Mouse (Mus musculus): ENCODE data around the gene Zswim8. TPM values are rescaled to one million over a fixed set of nuclear protein-coding genes. Genes with fewer than 3 reads are reported as not detected.

Zswim8 gene
- polyA plus RNA-seq, 1 experiment from 2014 or later: 33.1 TPM

DNA sequence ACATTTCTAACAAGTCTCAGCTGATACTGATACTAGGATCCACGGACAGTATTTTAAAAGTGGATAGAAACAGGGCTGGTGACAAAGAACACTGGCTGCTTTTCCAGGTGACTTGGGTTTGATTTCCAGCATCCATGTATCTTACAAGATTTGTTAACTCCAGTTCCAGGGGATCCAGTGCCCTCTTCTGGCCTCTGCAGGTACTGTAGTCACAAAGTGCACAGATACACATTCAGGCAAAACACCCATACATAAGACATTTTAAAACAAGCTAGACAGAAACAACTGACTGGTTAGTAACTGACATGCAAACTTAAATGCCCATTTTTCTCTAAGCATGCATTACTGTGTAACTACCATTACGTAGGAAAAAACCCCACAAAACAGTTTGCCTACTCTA is 34.4 kb upstream of the Zswim8 start:
- Histone ChIP-seq H3K9me3 (no peaks in the 10 kb centered on the region), H3K4me3 (peak overlapping the region; percentile 81; the same call in 1 of the 2 replicates), H3K36me3 (peaks cover 35% of the 10 kb centered on the region), H3K27ac (peak overlapping the region; percentile 95; the same call in 1 of the 2 replicates), H3K27me3 (ENCODE audit: insufficient read depth, poor library complexity, severe bottlenecking) (no peaks in the 10 kb centered on the region; the same call in 1 of the 2 replicates), H3K4me1 (peaks cover 21% of the 10 kb centered on the region)
- no peak for DNase-seq (ENCODE audit: low spot score)
- 88% methylated on average over 2 of the region's 2 CpGs for WGBS

DNA sequence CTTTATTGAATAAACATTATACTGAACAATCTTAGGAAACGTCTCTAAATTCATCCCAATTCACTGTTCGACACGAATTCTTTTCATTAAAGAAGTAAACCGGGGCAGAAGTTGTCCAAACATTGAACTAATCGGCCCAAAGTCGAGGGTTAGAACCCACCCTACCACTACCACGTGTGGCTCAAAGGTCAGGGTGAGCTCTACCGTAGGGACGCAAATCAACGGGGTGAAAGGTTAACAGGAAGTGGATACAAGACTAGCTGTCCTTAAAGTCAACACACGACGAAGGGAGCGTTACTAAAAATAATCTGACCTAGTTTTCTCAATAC is 33.7 kb upstream of the Zswim8 start:
- Histone ChIP-seq H3K27ac (peak overlapping the region; percentile 95), H3K36me3 (peaks cover 42% of the 10 kb centered on the region), H3K9me3 (no peaks in the 10 kb centered on the region), H3K27me3 (ENCODE audit: insufficient read depth, poor library complexity, severe bottlenecking) (no peaks in the 10 kb centered on the region), H3K4me1 (peaks cover 17% of the 10 kb centered on the region; the same call in 1 of the 2 replicates), H3K4me3 (peak overlapping the region; percentile 81)
- DNase-seq (ENCODE audit: low spot score): no peak
- WGBS: 9% methylated on average over 13 of the region's 13 CpGs

DNA sequence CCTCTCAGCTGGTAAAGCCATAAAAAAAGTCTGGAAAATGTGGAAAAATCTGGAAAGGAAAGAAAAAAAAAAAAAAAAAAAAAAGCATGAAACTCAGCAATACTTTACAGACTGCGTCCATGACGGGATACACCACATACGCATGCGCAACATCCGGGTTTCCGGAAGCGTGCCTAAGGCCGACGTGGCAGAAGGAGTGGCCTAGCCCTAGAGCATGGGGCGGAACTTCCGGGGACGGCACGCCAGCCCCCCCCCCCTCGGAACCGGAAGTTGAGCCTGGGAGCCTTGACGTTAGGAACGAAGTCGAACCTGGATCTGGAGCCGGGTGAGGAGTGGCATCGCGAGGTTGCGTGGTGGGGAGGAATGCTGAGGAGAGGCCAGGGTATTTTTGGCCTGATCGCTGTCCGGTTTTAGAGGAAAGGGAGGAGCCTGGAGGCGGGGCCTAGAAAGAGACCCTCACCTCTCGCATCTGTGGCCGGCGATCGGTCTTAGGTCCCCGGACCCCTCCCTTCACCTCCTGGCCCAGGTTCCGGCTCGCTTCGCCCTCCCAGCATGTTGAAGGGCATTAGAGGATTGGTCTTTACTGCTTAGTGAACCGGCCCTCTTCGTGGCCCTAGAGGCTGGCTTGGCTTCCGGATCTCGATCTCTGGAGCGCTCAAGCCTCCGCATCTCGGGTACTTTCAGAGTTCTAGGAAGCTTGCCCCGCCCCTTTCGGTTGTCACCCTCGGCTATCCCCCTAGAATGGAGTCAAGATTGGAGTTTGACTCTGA is 33.1 kb upstream of the Zswim8 start, which contains the start of gene Sec24c:
Gene Sec24c (plus strand): TSS at position 245 of the 770 bp plus-strand sequence.
- WGBS: under 1% methylated on average over 43 of the region's 43 CpGs
- H3K4me1 ChIP-seq: peaks cover 12% of the 10 kb centered on the region; the same call in 1 of the 2 replicates
- peaks cover 47% of the 10 kb centered on the region for H3K36me3 ChIP-seq
- peak; percentile 99 for DNase-seq (ENCODE audit: low spot score)
- no peaks in the 10 kb centered on the region for H3K27me3 ChIP-seq (ENCODE audit: insufficient read depth, poor library complexity, severe bottlenecking)
- peak within 1 kb of the TSS; percentile 81 for H3K4me3 ChIP-seq
- no peaks in the 10 kb centered on the region for H3K9me3 ChIP-seq
- H3K27ac ChIP-seq: peak within 1 kb of the TSS; percentile 95

DNA sequence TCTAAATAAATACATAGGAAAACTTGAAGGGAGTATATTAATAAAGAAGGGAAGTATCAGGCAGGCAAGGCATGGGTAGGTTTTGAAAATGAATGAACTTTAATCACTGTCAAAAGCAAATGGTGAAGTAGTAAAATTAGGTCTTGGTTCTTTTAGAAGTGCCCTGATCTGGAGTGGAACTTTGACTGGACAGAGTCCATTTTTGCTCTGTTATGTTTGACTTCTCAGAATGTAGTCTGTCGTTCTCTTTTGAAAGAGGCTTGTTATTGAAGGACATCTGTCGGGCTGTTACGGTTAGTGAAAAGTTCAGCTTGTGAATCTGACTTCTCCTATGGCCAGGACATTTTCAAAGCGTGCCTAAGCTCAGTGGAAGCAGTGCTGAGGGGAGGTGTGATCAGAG is 29.4 kb upstream of the Zswim8 start:
- no peaks in the 10 kb centered on the region for H3K27me3 ChIP-seq (ENCODE audit: insufficient read depth, poor library complexity, severe bottlenecking)
- DNase-seq (ENCODE audit: low spot score): no peak
- H3K4me3 ChIP-seq: no peak overlapping the region
- H3K9me3 ChIP-seq: no peaks in the 10 kb centered on the region
- WGBS: 92% methylated on average over 4 of the region's 4 CpGs
- peaks cover 77% of the 10 kb centered on the region for H3K36me3 ChIP-seq
- peaks cover 16% of the 10 kb centered on the region; the same call in 1 of the 2 replicates for H3K4me1 ChIP-seq
- H3K27ac ChIP-seq: no peak overlapping the region

DNA sequence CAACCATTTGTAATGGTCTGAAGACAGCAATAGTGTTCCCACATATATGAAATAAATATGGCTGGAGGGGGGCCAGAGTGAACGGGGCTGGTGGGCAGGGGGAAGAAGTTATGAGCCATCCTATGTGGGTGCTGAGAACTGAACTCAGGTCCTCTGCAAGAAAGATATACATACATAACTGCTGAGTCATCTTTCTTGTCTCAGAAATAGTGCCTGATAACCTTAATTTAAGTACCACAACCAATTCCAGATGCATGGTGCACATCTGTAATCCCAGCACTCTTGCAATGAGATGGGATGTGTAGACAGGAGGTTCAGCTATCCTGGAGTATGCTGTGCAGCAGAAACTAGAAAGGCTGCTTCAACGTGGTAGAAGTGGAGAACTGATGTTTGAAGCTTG is 25.6 kb upstream of the Zswim8 start:
- peaks cover 4% of the 10 kb centered on the region; the same call in 1 of the 2 replicates for H3K4me1 ChIP-seq
- H3K27ac ChIP-seq: no peak overlapping the region
- 90% methylated on average over 2 of the region's 2 CpGs for WGBS
- no peaks in the 10 kb centered on the region for H3K9me3 ChIP-seq
- H3K27me3 ChIP-seq (ENCODE audit: insufficient read depth, poor library complexity, severe bottlenecking): no peaks in the 10 kb centered on the region
- H3K4me3 ChIP-seq: no peak overlapping the region
- H3K36me3 ChIP-seq: peaks cover 100% of the 10 kb centered on the region
- no peak for DNase-seq (ENCODE audit: low spot score)

DNA sequence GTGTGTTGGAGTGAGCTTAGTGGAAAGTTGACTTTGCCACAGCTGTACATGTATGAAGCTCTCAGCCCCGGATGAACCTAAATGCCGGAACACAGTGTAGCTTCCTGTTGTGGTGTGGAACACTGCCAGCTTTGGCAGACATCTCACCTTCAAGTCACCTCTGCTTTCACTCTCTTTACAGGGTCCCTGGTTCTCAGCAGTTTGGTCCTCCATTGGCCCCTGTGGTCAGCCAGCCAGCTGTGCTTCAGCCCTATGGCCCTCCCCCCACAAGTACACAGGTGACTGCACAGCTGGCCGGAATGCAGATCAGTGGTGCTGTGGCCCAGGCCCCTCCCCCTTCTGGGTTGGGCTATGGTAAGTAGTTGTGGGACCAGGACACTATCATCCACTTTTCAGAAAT is 24.9 kb upstream of the Zswim8 start:
- no peaks in the 10 kb centered on the region for H3K9me3 ChIP-seq
- H3K4me1 ChIP-seq: peaks cover 4% of the 10 kb centered on the region; the same call in 1 of the 2 replicates
- 61% methylated on average over 3 of the region's 3 CpGs for WGBS
- peaks cover 100% of the 10 kb centered on the region for H3K36me3 ChIP-seq
- no peak overlapping the region; the same call in 1 of the 2 replicates for H3K27ac ChIP-seq
- no peak for DNase-seq (ENCODE audit: low spot score)
- H3K4me3 ChIP-seq: no peak overlapping the region
- H3K27me3 ChIP-seq (ENCODE audit: insufficient read depth, poor library complexity, severe bottlenecking): no peaks in the 10 kb centered on the region

DNA sequence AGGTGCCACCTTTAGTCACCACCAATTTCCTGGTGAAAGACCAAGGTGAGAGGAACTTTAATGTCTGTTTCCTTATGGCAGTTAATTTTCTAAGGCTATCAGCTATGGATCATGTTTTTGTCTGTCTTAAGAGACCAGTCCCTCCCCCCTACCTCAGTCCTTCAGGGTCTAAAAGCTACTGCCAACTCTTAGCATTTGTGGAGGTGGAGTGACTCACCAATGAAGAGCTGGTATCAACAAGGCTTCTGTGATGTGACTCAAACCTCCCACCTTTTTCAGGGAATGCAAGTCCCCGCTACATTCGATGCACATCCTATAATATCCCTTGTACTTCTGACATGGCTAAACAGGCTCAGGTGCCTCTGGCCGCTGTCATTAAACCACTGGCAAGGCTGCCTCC is 20.8 kb upstream of the Zswim8 start:
- DNase-seq (ENCODE audit: low spot score): no peak
- no peak overlapping the region for H3K27ac ChIP-seq
- H3K36me3 ChIP-seq: peaks cover 100% of the 10 kb centered on the region
- WGBS: 95% methylated on average over 3 of the region's 3 CpGs
- no peaks in the 10 kb centered on the region for H3K9me3 ChIP-seq
- no peaks in the 10 kb centered on the region for H3K27me3 ChIP-seq (ENCODE audit: insufficient read depth, poor library complexity, severe bottlenecking)
- peaks cover 4% of the 10 kb centered on the region; the same call in 1 of the 2 replicates for H3K4me1 ChIP-seq
- no peak overlapping the region for H3K4me3 ChIP-seq

DNA sequence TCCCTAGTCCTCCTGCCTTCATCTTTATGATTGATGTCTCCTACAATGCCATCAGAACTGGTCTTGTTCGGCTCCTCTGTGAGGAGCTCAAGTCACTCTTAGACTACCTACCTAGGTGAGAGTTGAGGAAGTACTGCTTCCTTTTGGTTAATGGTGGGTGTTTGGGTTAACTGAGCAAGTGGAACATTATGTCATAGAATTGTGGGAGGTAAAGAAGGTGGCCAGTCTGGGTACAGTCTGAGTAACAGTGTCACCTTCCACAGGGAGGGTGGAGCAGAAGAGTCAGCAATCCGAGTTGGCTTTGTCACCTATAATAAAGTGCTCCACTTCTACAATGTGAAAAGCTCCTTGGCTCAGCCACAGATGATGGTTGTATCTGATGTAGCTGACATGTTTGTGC is 18.3 kb upstream of the Zswim8 start:
- Histone ChIP-seq H3K27me3 (ENCODE audit: insufficient read depth, poor library complexity, severe bottlenecking) (no peaks in the 10 kb centered on the region), H3K4me3 (no peak overlapping the region), H3K36me3 (peaks cover 100% of the 10 kb centered on the region), H3K4me1 (peaks cover 7% of the 10 kb centered on the region; the same call in 1 of the 2 replicates), H3K27ac (no peak overlapping the region), H3K9me3 (no peaks in the 10 kb centered on the region)
- WGBS: 91% methylated on average over 2 of the region's 2 CpGs
- DNase-seq (ENCODE audit: low spot score): no peak

DNA sequence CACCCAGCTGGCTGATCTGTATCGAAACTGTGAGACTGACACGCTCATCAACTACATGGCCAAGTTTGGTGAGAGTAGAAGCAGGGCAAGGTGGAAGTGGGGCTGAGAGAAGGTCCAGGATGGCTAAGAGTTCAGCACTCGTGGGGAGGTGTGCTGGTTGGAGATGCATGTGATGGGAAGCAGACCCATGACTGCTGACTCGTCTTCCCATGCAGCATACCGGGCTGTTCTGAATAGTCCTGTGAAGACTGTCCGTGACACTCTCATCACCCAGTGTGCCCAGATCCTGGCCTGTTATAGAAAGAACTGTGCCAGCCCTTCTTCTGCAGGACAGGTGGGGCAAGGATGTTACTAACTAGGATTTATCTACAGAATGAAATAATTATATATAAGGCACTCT is 15.6 kb upstream of the Zswim8 start:
- Histone ChIP-seq H3K4me3 (no peak overlapping the region), H3K36me3 (peaks cover 80% of the 10 kb centered on the region), H3K27ac (no peak overlapping the region), H3K9me3 (no peaks in the 10 kb centered on the region), H3K4me1 (peaks cover 32% of the 10 kb centered on the region), H3K27me3 (ENCODE audit: insufficient read depth, poor library complexity, severe bottlenecking) (no peaks in the 10 kb centered on the region)
- WGBS: 88% methylated on average over 6 of the region's 6 CpGs
- DNase-seq (ENCODE audit: low spot score): no peak

DNA sequence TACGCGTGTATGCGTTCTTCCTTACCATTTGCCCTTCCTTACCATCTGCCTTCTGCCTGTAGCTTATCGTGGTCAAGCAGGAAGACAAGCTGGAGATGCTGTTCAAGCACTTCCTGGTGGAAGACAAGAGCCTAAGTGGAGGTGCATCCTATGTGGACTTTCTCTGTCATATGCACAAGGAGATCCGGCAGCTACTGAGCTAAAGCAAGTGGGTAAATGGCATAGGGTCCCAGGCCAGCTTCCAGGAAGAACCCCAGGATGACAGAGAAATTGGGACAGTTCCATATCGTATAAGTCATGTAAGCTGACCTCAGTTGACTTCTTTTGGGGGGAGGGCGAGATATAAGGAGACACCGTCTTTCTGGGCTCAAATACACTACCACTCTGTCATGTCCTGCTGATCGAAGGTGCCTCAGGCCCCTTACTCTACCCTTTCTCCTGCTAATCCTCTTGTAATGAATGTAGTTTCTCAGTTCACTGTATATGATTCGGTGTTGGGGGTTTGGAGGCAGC is 13.7 kb upstream of the Zswim8 start:
- WGBS: 87% methylated on average over 10 of the region's 10 CpGs
- no peak overlapping the region for H3K27ac ChIP-seq
- H3K27me3 ChIP-seq (ENCODE audit: insufficient read depth, poor library complexity, severe bottlenecking): no peaks in the 10 kb centered on the region
- peaks cover 47% of the 10 kb centered on the region for H3K4me1 ChIP-seq
- no peaks in the 10 kb centered on the region for H3K9me3 ChIP-seq
- peaks cover 70% of the 10 kb centered on the region for H3K36me3 ChIP-seq
- 0 out of 2 replicates have a peak overlapping the region, but pooled peaks have one; percentile 81 for H3K4me3 ChIP-seq
- no peak for DNase-seq (ENCODE audit: low spot score)

DNA sequence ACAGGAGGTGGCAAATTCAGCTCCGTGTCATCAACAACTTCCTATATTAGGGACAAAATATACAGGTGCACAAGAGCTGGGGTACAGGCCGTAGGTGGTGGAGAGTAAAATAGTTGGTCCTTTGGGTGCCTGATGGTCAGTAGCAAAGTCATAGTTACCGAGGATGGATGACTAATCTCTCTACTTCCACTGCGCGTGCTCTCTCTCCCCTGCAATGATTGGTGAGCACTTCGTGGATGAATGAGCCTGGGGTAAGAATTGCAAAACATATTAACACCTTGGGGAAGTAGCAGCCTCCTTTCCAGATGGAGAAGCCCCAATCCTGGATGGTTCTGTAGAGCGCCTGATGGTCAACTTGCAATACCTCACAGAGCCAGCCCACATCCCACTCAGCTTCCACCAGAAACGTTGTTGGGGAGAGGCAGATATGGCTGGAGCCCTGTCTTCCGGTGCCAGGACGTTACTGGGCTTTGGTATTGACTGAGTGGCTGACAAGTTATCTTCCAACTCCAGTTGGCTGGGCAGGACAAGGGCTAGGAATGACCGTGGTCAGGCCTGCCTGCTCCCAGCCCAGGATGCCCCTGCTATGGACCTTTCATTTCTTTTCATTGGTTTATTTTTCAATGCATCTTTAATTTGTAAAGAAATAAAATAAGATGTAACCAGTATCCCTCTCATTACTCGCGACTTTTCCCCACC is 13.0 kb upstream of the Zswim8 start:
- Histone ChIP-seq H3K4me1 (peaks cover 53% of the 10 kb centered on the region), H3K36me3 (peaks cover 68% of the 10 kb centered on the region), H3K27me3 (ENCODE audit: insufficient read depth, poor library complexity, severe bottlenecking) (no peaks in the 10 kb centered on the region), H3K27ac (peak overlapping the region; percentile 96), H3K9me3 (no peaks in the 10 kb centered on the region), H3K4me3 (peak overlapping the region; percentile 81)
- DNase-seq (ENCODE audit: low spot score): no peak
- 47% methylated on average over 13 of the region's 13 CpGs for WGBS

DNA sequence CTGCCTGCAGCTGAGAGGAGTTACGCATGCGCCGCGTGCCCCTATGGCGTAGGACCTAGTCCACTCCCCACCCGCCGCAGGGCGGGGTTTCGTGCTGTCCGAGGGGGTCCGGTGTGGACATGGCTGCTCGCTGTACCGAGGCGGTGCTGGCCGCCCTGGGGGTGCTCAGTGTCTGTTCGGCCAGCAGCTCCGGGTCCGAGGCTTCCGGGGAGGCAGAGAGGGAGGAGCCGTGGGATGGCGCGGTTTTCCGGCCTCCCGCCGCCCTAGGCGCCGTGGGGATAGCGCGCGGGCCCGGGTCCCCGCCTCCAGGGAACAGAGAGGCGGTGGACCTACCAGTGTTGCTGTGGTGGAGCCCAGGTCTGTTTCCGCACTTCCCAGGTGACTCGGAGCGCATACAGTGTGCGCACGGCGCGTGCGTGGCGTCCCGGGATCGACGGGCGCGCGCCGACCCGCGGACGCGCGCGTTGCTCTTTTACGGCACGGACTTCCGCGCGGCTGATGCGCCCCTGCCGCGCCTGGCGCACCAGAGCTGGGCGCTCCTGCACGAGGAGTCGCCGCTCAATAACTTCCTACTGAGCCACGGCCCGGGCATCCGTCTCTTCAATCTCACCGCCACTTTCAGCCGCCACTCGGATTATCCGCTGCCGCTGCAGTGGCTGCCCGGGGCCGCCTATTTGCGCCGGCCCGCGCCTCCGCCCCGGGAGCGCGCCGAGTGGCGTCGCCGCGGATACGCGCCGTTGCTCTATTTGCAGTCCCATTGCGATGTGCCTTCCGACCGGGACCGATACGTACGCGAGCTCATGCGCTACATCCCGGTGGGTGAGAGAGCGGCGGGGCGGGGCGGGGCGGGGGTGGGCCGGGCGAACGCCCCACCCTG is 12.2 kb upstream of the Zswim8 start, which contains the start of gene Fut11:
Gene Fut11 (plus strand): TSS at position 85 of the 877 bp plus-strand sequence.
- peak within 1 kb of the TSS; percentile 81 for H3K4me3 ChIP-seq
- H3K27ac ChIP-seq: peak within 1 kb of the TSS; percentile 96
- peaks cover 62% of the 10 kb centered on the region for H3K36me3 ChIP-seq
- no peaks in the 10 kb centered on the region for H3K9me3 ChIP-seq
- no peaks in the 10 kb centered on the region for H3K27me3 ChIP-seq (ENCODE audit: insufficient read depth, poor library complexity, severe bottlenecking)
- peak; percentile 95 for DNase-seq (ENCODE audit: low spot score)
- under 1% methylated on average over 111 of the region's 111 CpGs for WGBS
- peaks cover 53% of the 10 kb centered on the region for H3K4me1 ChIP-seq
